Mouse (Mus musculus) testis, adult 2 months (tissue): Measurements from ENCODE around the gene Col11a2. TPM values are rescaled to one million over a fixed set of nuclear protein-coding genes. Genes with fewer than 3 reads are reported as not detected.

Experiments
- H3K27ac ChIP-seq: fragments of 200-500 bp; 2 replicates; pipeline ENCODE4 v1.5.1; 2012; ENCODE audit warnings: low read depth, low read length; ENCODE audit not compliant: control insufficient read depth, insufficient read depth
- H3K27me3 ChIP-seq: fragments of 200-500 bp; 2 replicates; pipeline ENCODE4 v1.6.1; 2012; ENCODE audit warnings: mild to moderate bottlenecking, low read length, moderate library complexity; ENCODE audit not compliant: control insufficient read depth, insufficient read depth
- H3K36me3 ChIP-seq: fragments of 200-500 bp; 2 replicates; pipeline ENCODE4 v1.6.1; 2012; ENCODE audit warnings: mild to moderate bottlenecking, low read length; ENCODE audit not compliant: control insufficient read depth, insufficient read depth
- H3K4me1 ChIP-seq: fragments of 200-500 bp; 2 replicates; pipeline ENCODE4 v1.6.1; 2012; ENCODE audit warnings: low read length; ENCODE audit not compliant: control insufficient read depth, insufficient read depth
- H3K4me3 ChIP-seq: fragments of 200-500 bp; 2 replicates; pipeline ENCODE4 v1.5.1; 2012; ENCODE audit warnings: low read depth, mild to moderate bottlenecking, low read length, moderate library complexity, mixed read lengths; ENCODE audit not compliant: control insufficient read depth
- CTCF ChIP-seq: fragments of 200-500 bp; IDR thresholded peaks from 2 replicates; pipeline ENCODE4 v1.5.1; 2012; ENCODE audit warnings: low read depth, mild to moderate bottlenecking, inconsistent platforms, low read length, moderate library complexity; ENCODE audit not compliant: control insufficient read depth, insufficient read depth, insufficient replicate concordance
- POLR2A ChIP-seq: fragments of 200-500 bp; IDR thresholded peaks from 2 replicates; pipeline ENCODE4 v1.6.1; 2012; ENCODE audit warnings: low read depth, mild to moderate bottlenecking, inconsistent platforms, low read length, moderate library complexity; ENCODE audit not compliant: control insufficient read depth
- polyA plus RNA-seq: library from polyadenylated mRNA; depleted of rRNA; stranded (reverse); fragments of >200 nt; gene quantifications from 2 replicates; pipeline ENCODE4 v1.2.3, GENCODE M21; 2012; rRNA removed

Col11a2 gene
- polyA plus RNA-seq, 1 experiment = 2.8 TPM

DNA sequence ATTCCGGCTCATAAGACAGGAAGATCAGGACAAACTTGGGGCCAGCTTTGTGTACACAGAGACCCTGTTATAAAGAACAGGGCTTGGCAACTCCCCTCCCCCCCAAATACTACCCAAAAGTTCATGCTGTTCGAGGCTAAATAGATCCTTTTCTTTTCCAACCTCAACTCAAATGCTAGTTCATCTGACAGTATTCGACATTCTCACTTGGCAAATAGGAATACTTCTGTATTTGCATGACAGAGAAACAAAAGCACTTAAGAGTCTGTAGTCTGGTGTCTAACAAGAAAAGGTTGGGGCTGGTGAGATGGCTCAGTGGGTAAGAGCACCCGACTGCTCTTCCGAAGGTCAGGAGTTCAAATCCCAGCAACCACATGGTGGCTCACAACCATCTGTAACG is 69.2 kb downstream of the Col11a2 start:
- no peaks in the 10 kb centered on the region for H3K27me3 ChIP-seq
- H3K4me3 ChIP-seq = no peak overlapping the region
- peaks cover under 1% of the 10 kb centered on the region for H3K36me3 ChIP-seq
- no peaks in the 10 kb centered on the region for H3K4me1 ChIP-seq
- TF ChIP-seq CTCF (no peak), POLR2A (no peak)
- H3K27ac ChIP-seq = no peak overlapping the region

DNA sequence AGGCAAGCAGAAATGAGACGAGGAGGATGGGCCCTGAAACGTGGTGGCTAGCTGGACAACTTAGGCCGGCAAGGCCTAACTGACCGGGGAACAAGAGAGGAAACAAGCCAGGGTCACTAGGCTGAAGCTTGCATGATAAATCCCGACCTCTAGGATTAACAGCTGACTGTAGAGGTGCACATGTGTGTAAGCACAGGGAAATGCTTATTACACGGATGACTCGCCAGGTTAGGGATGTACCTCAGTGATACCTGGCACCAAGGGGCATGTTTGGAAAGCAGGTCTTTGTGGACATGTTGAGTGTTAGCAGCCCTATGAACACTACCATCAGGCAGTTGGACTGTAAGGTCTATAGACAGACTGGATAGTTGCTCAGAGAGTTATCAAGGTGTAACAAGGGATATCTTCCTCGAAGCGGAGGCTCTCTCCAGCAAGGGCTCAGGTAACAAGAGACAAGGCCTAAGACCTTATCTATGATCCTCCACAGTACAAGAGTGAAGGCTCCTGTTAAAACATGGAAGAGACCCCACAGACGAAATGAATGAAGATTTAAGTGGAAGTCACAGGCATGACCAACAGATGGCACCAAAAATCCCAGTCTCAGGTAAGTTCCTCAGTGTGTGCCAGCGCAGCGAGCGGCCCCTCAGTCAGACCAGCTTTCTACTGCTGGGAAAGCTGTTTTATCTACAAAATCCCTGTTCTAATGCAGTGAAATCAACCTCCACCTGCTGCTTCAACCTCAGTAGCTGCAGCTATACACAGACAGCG is 70.0 kb downstream of the Col11a2 start:
- no peaks in the 10 kb centered on the region for H3K27me3 ChIP-seq
- peaks cover 5% of the 10 kb centered on the region for H3K36me3 ChIP-seq
- H3K27ac ChIP-seq = no peak overlapping the region
- no peaks in the 10 kb centered on the region for H3K4me1 ChIP-seq
- H3K4me3 ChIP-seq = no peak overlapping the region
- TF ChIP-seq POLR2A = no peak
- TF ChIP-seq CTCF = no peak

- H3K36me3 ChIP-seq = peaks cover 5% of the 10 kb centered on the region
- H3K27ac ChIP-seq = no peak overlapping the region
These were observed 70.6 kb downstream of the Col11a2 start for GRCm38 (mm10) chr17:34109806-34110195.

DNA sequence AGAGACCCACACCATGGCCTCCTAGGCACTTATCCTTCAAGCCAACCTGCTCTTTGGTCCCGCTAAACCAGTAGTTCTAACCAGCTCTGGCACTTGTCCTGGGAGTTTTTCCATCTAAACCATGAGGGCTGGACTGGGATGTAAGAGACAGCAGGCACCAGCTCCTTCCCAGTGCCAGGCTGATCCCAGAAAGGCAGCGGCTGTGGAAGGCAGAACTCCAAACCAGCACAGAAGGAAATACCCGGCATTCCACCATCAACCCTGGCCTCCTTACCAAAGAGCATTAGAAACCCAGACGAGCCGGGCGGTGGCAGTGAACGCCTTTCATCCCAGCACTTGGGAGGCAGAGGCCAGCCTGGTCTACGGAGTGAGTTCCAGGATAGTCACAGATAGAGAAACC is 71.1 kb downstream of the Col11a2 start:
- TF ChIP-seq CTCF = no peak
- no peak for TF ChIP-seq POLR2A
- no peak overlapping the region for H3K27ac ChIP-seq
- peaks cover 7% of the 10 kb centered on the region for H3K36me3 ChIP-seq
- H3K4me1 ChIP-seq = no peaks in the 10 kb centered on the region; the same call in 1 of the 2 replicates
- no peaks in the 10 kb centered on the region for H3K27me3 ChIP-seq
- no peak overlapping the region for H3K4me3 ChIP-seq

More at GRCm38 (mm10) chr17:34109806-34110195, 70.6 kb downstream of the Col11a2 start:
- Histone ChIP-seq H3K4me1 (no peaks in the 10 kb centered on the region; the same call in 1 of the 2 replicates), H3K27me3 (no peaks in the 10 kb centered on the region), H3K4me3 (no peak overlapping the region)
- TF ChIP-seq POLR2A = no peak
- TF ChIP-seq CTCF = no peak

DNA sequence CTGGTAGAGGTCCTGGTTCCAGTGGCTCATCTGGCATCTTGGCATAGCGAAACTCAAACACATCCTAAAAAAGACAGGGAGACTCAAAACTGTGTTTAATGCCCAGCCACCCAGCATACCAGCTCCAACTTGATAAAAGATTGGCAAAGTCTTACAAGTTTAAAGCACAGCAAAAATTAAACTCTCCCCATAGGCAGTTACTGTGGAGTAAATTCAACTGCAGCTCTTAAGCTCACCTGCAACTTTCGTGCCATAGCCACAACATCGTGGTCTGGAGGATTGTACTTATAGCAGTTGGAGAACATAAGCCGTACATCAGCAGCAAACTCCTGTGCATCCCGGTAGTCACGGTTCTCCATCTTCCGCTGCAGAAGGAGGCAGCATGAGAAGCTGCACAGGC is 74.9 kb downstream of the Col11a2 start:
- TF ChIP-seq POLR2A (no peak), CTCF (no peak)
- H3K4me3 ChIP-seq = no peak overlapping the region
- H3K27ac ChIP-seq = no peak overlapping the region
- no peaks in the 10 kb centered on the region for H3K27me3 ChIP-seq
- H3K4me1 ChIP-seq = peaks cover 2% of the 10 kb centered on the region
- peaks cover 18% of the 10 kb centered on the region for H3K36me3 ChIP-seq

Other genes with a start within 250 kb of the Col11a2 start
- gene Kank3, start 228.9 kb upstream of the Col11a2 start, polyA plus RNA-seq = 146 and 156 TPM in 2 replicates
- 716 and 819 TPM in 2 replicates for gene Rps28, start 214.9 kb upstream of the Col11a2 start, polyA plus RNA-seq
- 601 and 663 TPM in 2 replicates for gene Ndufa7, start 214.9 kb upstream of the Col11a2 start, polyA plus RNA-seq
- gene Cd320, start 196.3 kb upstream of the Col11a2 start, polyA plus RNA-seq = 264 and 291 TPM in 2 replicates
- gene Gm7029, start 165.6 kb upstream of the Col11a2 start, polyA plus RNA-seq = not detected in 2 replicates
- 7.7 and 8.6 TPM in 2 replicates for gene Kifc1, start 148.8 kb upstream of the Col11a2 start, polyA plus RNA-seq
- gene Platr17, start 134.3 kb upstream of the Col11a2 start, polyA plus RNA-seq = not detected in 2 replicates
- gene Daxx, start 130.0 kb upstream of the Col11a2 start, polyA plus RNA-seq = 157 and 183 TPM in 2 replicates
- 71.7 and 80.8 TPM in 2 replicates for gene Tapbp, start 123.5 kb upstream of the Col11a2 start, polyA plus RNA-seq
- 65.0 and 66.5 TPM in 2 replicates for gene Zbtb22, start 123.5 kb upstream of the Col11a2 start, polyA plus RNA-seq
- 83.4 and 93.0 TPM in 2 replicates for gene Rgl2, start 109.9 kb upstream of the Col11a2 start, polyA plus RNA-seq
- gene Pfdn6, start 99.1 kb upstream of the Col11a2 start, polyA plus RNA-seq = 54.8 and 58.7 TPM in 2 replicates
- 25.1 and 25.4 TPM in 2 replicates for gene Wdr46, start 98.8 kb upstream of the Col11a2 start, polyA plus RNA-seq
- 9.1 and 10.4 TPM in 2 replicates for gene B3galt4, start 87.9 kb upstream of the Col11a2 start, polyA plus RNA-seq
- gene Vps52, start 83.6 kb upstream of the Col11a2 start, polyA plus RNA-seq = 45.7 and 48.5 TPM in 2 replicates
- gene Rps18, start 83.4 kb upstream of the Col11a2 start, polyA plus RNA-seq = 212 and 239 TPM in 2 replicates
- 276 and 298 TPM in 2 replicates for gene H2-K1, start 39.1 kb upstream of the Col11a2 start, polyA plus RNA-seq
- 27.8 and 31.4 TPM in 2 replicates for gene Ring1, start 14.8 kb upstream of the Col11a2 start, polyA plus RNA-seq
- gene H2-Ke6, start 11.4 kb upstream of the Col11a2 start, polyA plus RNA-seq = 24.5 and 25.0 TPM in 2 replicates
- gene Slc39a7, start 7.8 kb upstream of the Col11a2 start, polyA plus RNA-seq = 33.4 and 36.3 TPM in 2 replicates
- gene Rxrb, start 7.6 kb upstream of the Col11a2 start, polyA plus RNA-seq = 25.5 and 28.0 TPM in 2 replicates
- 0.10 and 0.22 TPM in 2 replicates for gene H2-Oa, start 52.9 kb downstream of the Col11a2 start, polyA plus RNA-seq
- gene H2-DMa, start 80.1 kb downstream of the Col11a2 start, polyA plus RNA-seq = 33.8 and 40.7 TPM in 2 replicates
- gene Brd2, start 83.2 kb downstream of the Col11a2 start, polyA plus RNA-seq = 164 and 178 TPM in 2 replicates
- 0.27 and 0.41 TPM in 2 replicates for gene H2-DMb2, start 103.9 kb downstream of the Col11a2 start, polyA plus RNA-seq
- gene H2-DMb1, start 113.6 kb downstream of the Col11a2 start, polyA plus RNA-seq = 8.0 and 9.5 TPM in 2 replicates
- gene Tap1, start 148.1 kb downstream of the Col11a2 start, polyA plus RNA-seq = 1.5 TPM in 2 replicates
- gene Psmb9, start 148.3 kb downstream of the Col11a2 start, polyA plus RNA-seq = 1.7 TPM in 2 replicates
- gene Psmb8, start 158.3 kb downstream of the Col11a2 start, polyA plus RNA-seq = 2.0 and 2.3 TPM in 2 replicates
- 1.3 and 2.0 TPM in 2 replicates for gene Tap2, start 164.1 kb downstream of the Col11a2 start, polyA plus RNA-seq
- 0.06 and 0.16 TPM in 2 replicates for gene H2-Ob, start 199.5 kb downstream of the Col11a2 start, polyA plus RNA-seq
- gene H2-Ab1, start 218.3 kb downstream of the Col11a2 start, polyA plus RNA-seq = 31.1 and 36.4 TPM in 2 replicates
- 10.1 and 11.6 TPM in 2 replicates for gene H2-Aa, start 248.4 kb downstream of the Col11a2 start, polyA plus RNA-seq